Mouse (Mus musculus): ENCODE data around the gene Olfr1006. TPM values are rescaled to one million over a fixed set of nuclear protein-coding genes. Genes with fewer than 3 reads are reported as not detected.
"Not testable (repeated sequence)": the region's sequence is repeated elsewhere in the genome, so short reads cannot be mapped to it uniquely, and the experiment has no call there.

The Olfr1006 gene
- total RNA-seq (2021), result not detected
- long read RNA-seq, experiment 1, result 0 reads
- long read RNA-seq, experiment 2, result 0 reads

DNA sequence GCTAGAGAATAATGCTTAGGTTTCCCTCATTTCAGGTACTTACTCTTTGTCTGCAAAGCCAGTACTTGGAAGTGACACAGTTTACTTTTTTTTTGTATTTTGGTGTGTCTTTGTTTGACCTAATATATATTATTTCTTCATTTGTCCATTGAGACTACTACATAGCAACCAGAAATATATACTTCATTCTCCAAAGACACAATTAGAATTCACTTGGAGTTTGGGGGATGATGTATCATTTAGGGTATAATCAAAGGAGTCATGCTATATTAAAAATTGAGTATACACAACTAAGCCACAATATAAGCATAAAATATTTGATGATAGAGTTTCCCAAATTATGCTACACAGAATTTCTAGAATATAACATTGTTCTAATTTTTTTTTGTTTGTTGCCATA, at the start of gene Olfr1006:
Gene Olfr1006, minus strand, starts transcription at position 101 of the 400 bp plus-strand sequence.
- DNase-seq (ENCODE audit: low spot score in 2 of 2), result no peak

GRCm38 (mm10) chr2:85725793-85726192, 47.2 kb upstream of the Olfr1006 start:
- peak in 1 of 2 experiments; percentile 26 for DNase-seq (ENCODE audit: low spot score in 2 of 2)

DNA sequence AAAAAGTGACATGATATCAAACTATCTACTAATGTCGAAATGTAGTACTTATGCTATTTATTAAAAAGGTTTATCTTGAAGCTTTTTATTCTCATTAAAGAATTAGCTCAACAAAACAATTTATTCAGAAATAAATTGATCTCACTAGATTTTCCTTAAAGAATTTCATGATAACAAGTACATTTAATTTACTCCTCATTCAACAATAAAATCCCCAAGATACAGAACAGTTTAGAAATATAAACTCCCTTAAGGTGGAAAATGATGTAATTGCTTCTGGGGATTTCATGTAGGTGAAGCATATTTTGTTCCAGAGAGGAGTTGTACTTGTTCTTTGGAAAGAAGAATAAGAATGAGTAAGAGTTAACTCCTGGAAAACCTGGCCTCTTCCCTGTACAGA, 36.6 kb upstream of the Olfr1006 start, which contains the start of gene Olfr1009:
Gene Olfr1009, plus strand, starts transcription at position 301 of the 400 bp plus-strand sequence.
- DNase-seq (ENCODE audit: low spot score in 2 of 2), result no peak

DNA sequence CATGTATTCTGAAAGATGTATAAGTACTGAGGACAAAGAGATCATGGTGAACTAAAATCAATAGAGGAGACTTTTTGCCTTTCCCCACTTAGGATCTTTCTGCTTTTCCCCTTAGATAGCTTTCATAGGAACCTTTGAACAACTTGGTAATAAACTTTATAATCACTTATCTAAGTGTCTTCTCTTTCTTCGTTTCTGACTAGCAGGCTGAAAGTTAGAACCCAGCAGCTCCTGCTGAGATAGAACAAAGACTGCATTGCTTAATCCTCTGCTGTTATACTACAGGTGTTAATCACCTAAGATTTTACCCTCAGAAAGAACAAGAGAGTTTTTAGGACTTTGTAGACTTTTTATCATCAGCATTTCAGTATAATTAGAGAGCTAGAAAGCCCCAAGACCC, 32.6 kb upstream of the Olfr1006 start:
- no peak for DNase-seq (ENCODE audit: low spot score in 2 of 2)

- DNase-seq (ENCODE audit: low spot score in 2 of 2), result not testable (repeated sequence)
Observed at GRCm38 (mm10) chr2:85710680-85711079, 32.1 kb upstream of the Olfr1006 start.

DNA sequence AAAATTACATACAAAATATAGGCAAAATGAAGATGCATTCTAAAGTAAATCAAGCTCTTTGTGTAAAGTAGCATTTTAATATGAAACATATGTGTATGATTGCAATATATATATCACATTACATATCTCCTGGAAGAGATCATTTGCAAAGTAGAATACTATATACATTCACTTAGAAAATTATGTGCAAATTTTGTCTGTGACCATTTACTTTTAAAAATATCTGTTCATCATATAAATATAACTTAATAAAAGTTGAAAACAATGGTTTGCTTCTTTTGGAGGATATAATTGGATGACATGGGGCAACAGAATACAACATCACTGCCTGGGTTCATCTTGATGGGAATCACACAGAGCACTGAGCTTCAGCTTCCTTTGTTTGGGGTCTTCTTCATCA, 10.6 kb upstream of the Olfr1006 start, which contains the start of gene Olfr1008:
Gene Olfr1008, plus strand, starts transcription at position 301 of the 400 bp plus-strand sequence.
- DNase-seq (ENCODE audit: low spot score in 2 of 2), result no peak

DNA sequence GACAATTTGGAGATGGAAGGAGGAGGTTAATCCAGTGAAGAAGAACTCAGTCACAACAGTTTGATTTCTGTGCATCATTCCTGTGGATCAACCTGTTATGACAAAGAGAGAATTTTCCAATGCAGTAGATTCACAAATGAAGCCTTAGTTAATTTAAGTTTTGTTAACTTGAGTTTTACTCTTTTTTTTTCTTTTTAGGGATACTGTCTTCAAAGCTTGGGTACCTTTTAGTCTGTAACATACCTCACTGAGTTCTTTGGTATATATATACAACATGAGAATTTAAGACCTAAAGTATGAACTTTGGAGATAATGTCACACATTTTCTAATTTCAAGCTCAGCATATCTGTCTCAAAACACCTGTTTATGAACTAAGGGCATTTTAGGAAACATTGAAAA, 14.2 kb downstream of the Olfr1006 start, which contains the start of gene Olfr154:
Gene Olfr154, minus strand, starts transcription at position 101 of the 400 bp plus-strand sequence.
- not testable (repeated sequence) for DNase-seq (ENCODE audit: low spot score in 2 of 2)

GRCm38 (mm10) chr2:85650604-85651003, 28.0 kb downstream of the Olfr1006 start, which contains the start of gene Olfr1002:
Gene Olfr1002 (minus strand): TSS chr2:85650704.
- DNase-seq (ENCODE audit: low spot score in 2 of 2), result no peak

Other genes starting within 250 kb of the Olfr1006 start
- gene Olfr994, start 242.3 kb downstream of the Olfr1006 start, total RNA-seq (2021), result not detected
- gene Olfr995, start 235.1 kb downstream of the Olfr1006 start, total RNA-seq (2021), result not detected
- under 1 TPM; 0.13 to 0.20 TPM for gene 4833423E24Rik, start 159.7 kb downstream of the Olfr1006 start, total RNA-seq (2021)
- gene Olfr996, start 99.6 kb downstream of the Olfr1006 start, total RNA-seq (2021), result not detected
- not detected for gene Olfr998, start 89.8 kb downstream of the Olfr1006 start, total RNA-seq (2021)
- gene Olfr1000, start 66.9 kb downstream of the Olfr1006 start, total RNA-seq (2021), result not detected
- not detected for gene Olfr1002, start 28.1 kb downstream of the Olfr1006 start, total RNA-seq (2021)
- not detected for gene Olfr154, start 14.3 kb downstream of the Olfr1006 start, total RNA-seq (2021)
- gene Olfr1008, start 10.7 kb upstream of the Olfr1006 start, total RNA-seq (2021), result not detected
- not detected for gene Olfr1009, start 36.7 kb upstream of the Olfr1006 start, total RNA-seq (2021)
- not detected for gene Olfr1012, start 84.0 kb upstream of the Olfr1006 start, total RNA-seq (2021)
- gene Olfr1013, start 88.3 kb upstream of the Olfr1006 start, total RNA-seq (2021), result not detected
- not detected for gene Olfr1014, start 93.9 kb upstream of the Olfr1006 start, total RNA-seq (2021)
- gene Olfr1015, start 103.2 kb upstream of the Olfr1006 start, total RNA-seq (2021), result not detected
- gene Olfr1016, start 123.8 kb upstream of the Olfr1006 start, total RNA-seq (2021), result not detected
- not detected for gene Olfr1018, start 139.7 kb upstream of the Olfr1006 start, total RNA-seq (2021)
- not detected for gene Olfr1019, start 166.7 kb upstream of the Olfr1006 start, total RNA-seq (2021)
- gene Olfr1020, start 168.3 kb upstream of the Olfr1006 start, total RNA-seq (2021), result not detected
- not detected for gene Olfr1022, start 189.8 kb upstream of the Olfr1006 start, total RNA-seq (2021)
- gene Olfr1023, start 206.9 kb upstream of the Olfr1006 start, total RNA-seq (2021), result not detected
- gene Olfr1024, start 226.3 kb upstream of the Olfr1006 start, total RNA-seq (2021), result not detected
- not detected for gene Olfr1025-ps1, start 236.4 kb upstream of the Olfr1006 start, total RNA-seq (2021)
- gene Olfr1026, start 242.8 kb upstream of the Olfr1006 start, total RNA-seq (2021), result not detected

Measured in adrenal gland, adult 18-20 months (tissue).